In the genomic region with DNA sequence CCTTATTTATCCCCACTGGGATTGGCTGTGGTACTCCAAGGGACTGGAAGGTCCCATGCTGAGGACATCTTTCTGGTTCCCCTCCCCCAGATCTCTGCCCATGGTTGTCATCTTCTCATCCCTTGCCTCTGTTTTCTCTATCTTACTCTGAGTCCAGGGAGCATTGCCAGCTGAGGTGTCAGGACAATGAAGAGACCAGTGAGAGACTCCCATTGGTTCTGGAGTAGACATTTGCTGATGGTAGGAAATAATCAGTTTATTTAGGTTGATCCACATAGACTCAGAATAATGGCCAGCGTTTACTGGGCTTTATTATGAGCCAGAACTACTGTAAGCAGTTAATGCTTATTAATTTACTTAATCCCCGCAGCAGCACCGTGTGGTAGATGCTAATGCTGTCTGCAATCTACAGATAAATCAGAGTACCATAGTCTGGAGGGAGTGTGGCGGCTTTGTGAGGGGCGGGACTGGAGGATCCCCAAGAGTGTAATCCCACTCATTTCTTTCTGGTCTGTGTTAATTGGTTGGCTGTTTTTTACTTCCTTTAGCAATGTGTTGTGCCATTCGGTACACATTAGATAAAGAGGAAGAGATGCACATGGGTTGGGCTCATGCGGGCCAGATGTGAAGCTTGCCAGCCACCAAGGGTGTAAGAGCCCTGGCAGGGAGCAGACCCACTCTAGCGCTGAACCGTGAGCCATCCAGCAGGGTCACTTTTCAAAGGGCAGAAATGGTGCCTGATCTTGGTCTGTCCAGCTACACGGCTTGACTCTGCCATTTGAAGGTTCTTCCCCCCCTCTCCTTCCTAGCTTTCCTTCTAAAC, we compare ENCODE assay signal across 19 mouse cellular contexts.
A peak's percentile ranks its signal among the peaks of the same experiment; 100 is the strongest.
DNase-seq lines count a peak whose midpoint lies in the region; ATAC-seq and TF ChIP-seq lines count a peak whose summit lies in the region.
"Had no signal": no experiment of that assay in that cellular context is flagged by ENCODE, and none has a peak within 500 bp of the region (broad histone marks: within the 10 kb centered on the region; RNA-seq: fewer than 3 reads in every experiment).

No protein-coding gene starts in this region.

- TF ChIP-seq CTCF in forebrain, postnatal 0 days (IDR thresholded peaks at IDR 0.05; ENCODE audit: low read depth): no peak

- peaks cover 11% of the 10 kb centered on the region; the same call in 1 of the 2 replicates for H3K4me1 ChIP-seq in forebrain, postnatal 0 days (ENCODE audit: insufficient read depth)
- H3K4me1 ChIP-seq in forebrain, embryonic 14.5 days (ENCODE audit: control insufficient read depth, insufficient read depth, low read length): peaks cover 13% of the 10 kb centered on the region
- H3K4me1 ChIP-seq in midbrain, embryonic 14.5 days (ENCODE audit: control insufficient read depth, insufficient read depth, low read length): peaks cover 42% of the 10 kb centered on the region

- H3K9ac ChIP-seq in forebrain, postnatal 0 days: no peak overlapping the region
- no peak overlapping the region for H3K9ac ChIP-seq in forebrain, embryonic 14.5 days (ENCODE audit: low read length)
- H3K9ac ChIP-seq in midbrain, embryonic 14.5 days (replicated peaks; ENCODE audit: low read length): no peak overlapping the region
- H3K9ac ChIP-seq: embryonic facial prominence, embryonic 13.5 days; hindbrain, embryonic 15.5 days had no signal

- intact Hi-C loops in heart, postnatal 14 days (cut with DNase I): no loop called here

- H3K4me2 ChIP-seq in forebrain, postnatal 0 days (ENCODE audit: low read depth): no peak overlapping the region
- H3K4me2 ChIP-seq in forebrain, embryonic 14.5 days (ENCODE audit: low read length): no peak overlapping the region
- H3K4me2 ChIP-seq in midbrain, embryonic 14.5 days (ENCODE audit: low read length): no peak overlapping the region
- H3K4me2 ChIP-seq: embryonic facial prominence, embryonic 13.5 days; hindbrain, embryonic 15.5 days; liver, embryonic 11.5 days had no signal

- no peak overlapping the region for H3K4me3 ChIP-seq in forebrain, postnatal 0 days (ENCODE audit: low read depth, low read length)
- H3K4me3 ChIP-seq in forebrain, embryonic 14.5 days (ENCODE audit: low read depth, low read length): no peak overlapping the region
- no peak overlapping the region for H3K4me3 ChIP-seq in midbrain, embryonic 14.5 days (replicated peaks; ENCODE audit: low read depth, low read length)
- H3K4me3 ChIP-seq: embryonic facial prominence, embryonic 13.5 days; hindbrain, embryonic 15.5 days had no signal

- DNase-seq in forebrain, postnatal 0 days: no peak
- no peak for DNase-seq in forebrain, embryonic 14.5 days (ENCODE audit: low spot score)
- DNase-seq in retina, postnatal 1 day: peak; percentile 48
- no peak for DNase-seq in retina, embryonic 14.5 days (ENCODE audit: low spot score)
- peak; percentile 56 for DNase-seq in midbrain, embryonic 14.5 days
- no peak for DNase-seq in heart, postnatal 14 days
- no peak for DNase-seq in Muller cell, postnatal 12 days (ENCODE audit: inconsistent ontology term)
- DNase-seq: adrenal gland, postnatal 25 days; gastrocnemius, postnatal 25 days; kidney, adult 18-20 months; lung, adult 18-20 months; lung, postnatal 14 days; right cerebral cortex, adult 18-20 months had no signal

- peak; percentile 13; the same call in 1 of the 2 replicates for ATAC-seq in forebrain, postnatal 0 days
- no peak for ATAC-seq in forebrain, embryonic 14.5 days
- peak; percentile 66 for ATAC-seq in midbrain, embryonic 14.5 days (ENCODE audit: low FRiP score, low TSS enrichment)
- ATAC-seq: activated CD4-positive, CD25-positive, alpha-beta regulatory T cell, adult 4 months; Patski had no signal

- no peak overlapping the region for H3K27ac ChIP-seq in forebrain, postnatal 0 days (ENCODE audit: low read depth, low read length)
- no peak overlapping the region for H3K27ac ChIP-seq in forebrain, embryonic 14.5 days (ENCODE audit: low read depth, low read length)
- H3K27ac ChIP-seq in midbrain, embryonic 14.5 days (replicated peaks; ENCODE audit: low read depth, low read length): peak overlapping the region; percentile 5; the same call in 1 of the 2 replicates
- H3K27ac ChIP-seq: embryonic facial prominence, embryonic 13.5 days; hindbrain, embryonic 15.5 days; kidney, postnatal 0 days had no signal

- no peaks in the 10 kb centered on the region for H3K27me3 ChIP-seq in forebrain, postnatal 0 days (ENCODE audit: insufficient read depth, low read length)
- no peaks in the 10 kb centered on the region for H3K27me3 ChIP-seq in forebrain, embryonic 14.5 days (replicated peaks; ENCODE audit: control insufficient read depth, insufficient read depth, low read length)
- no peaks in the 10 kb centered on the region for H3K27me3 ChIP-seq in midbrain, embryonic 14.5 days (ENCODE audit: control insufficient read depth, insufficient read depth, low read length)
- H3K27me3 ChIP-seq: embryonic facial prominence, embryonic 13.5 days; hindbrain, embryonic 15.5 days; Patski had no signal

- H3K36me3 ChIP-seq in forebrain, postnatal 0 days (ENCODE audit: insufficient read depth): no peaks in the 10 kb centered on the region
- H3K36me3 ChIP-seq in forebrain, embryonic 14.5 days (ENCODE audit: control insufficient read depth, insufficient read depth, low read length): no peaks in the 10 kb centered on the region
- no peaks in the 10 kb centered on the region for H3K36me3 ChIP-seq in midbrain, embryonic 14.5 days (ENCODE audit: control insufficient read depth, insufficient read depth, low read length)
- H3K36me3 ChIP-seq: embryonic facial prominence, embryonic 13.5 days; hindbrain, embryonic 15.5 days had no signal

- 52% methylated on average over 10 of the region's 10 CpGs for WGBS in forebrain, postnatal 0 days
- WGBS in forebrain, embryonic 14.5 days: 44% methylated on average over 10 of the region's 10 CpGs
- WGBS in midbrain, embryonic 14.5 days: 36% methylated on average over 10 of the region's 10 CpGs

- no peaks in the 10 kb centered on the region for H3K9me3 ChIP-seq in forebrain, postnatal 0 days (ENCODE audit: low read length)
- H3K9me3 ChIP-seq in forebrain, embryonic 14.5 days (replicated peaks; ENCODE audit: control insufficient read depth, low read length): no peaks in the 10 kb centered on the region
- no peaks in the 10 kb centered on the region for H3K9me3 ChIP-seq in midbrain, embryonic 14.5 days (ENCODE audit: control insufficient read depth, low read length)
- H3K9me3 ChIP-seq: embryonic facial prominence, embryonic 13.5 days; hindbrain, embryonic 15.5 days had no signal

Comparison
In these comparisons a context has a peak if more than half of its experiments do, and no peak if none do; other contexts are left out.
1. DNase-seq: peak in retina, postnatal 1 day (single experiment) and midbrain, embryonic 14.5 days (single experiment); none in forebrain, postnatal 0 days (single experiment), forebrain, embryonic 14.5 days (single experiment), retina, embryonic 14.5 days (single experiment), heart, postnatal 14 days (0 of 2) and Muller cell, postnatal 12 days (single experiment).